Comparison of ENCODE assay signal across 9 mouse cellular contexts in genomic region chr2:163340263-163340662, GRCm38 (mm10). TPM values are rescaled to one million over a fixed set of nuclear protein-coding genes. Genes with fewer than 3 reads are reported as not detected.
DNase-seq lines count a peak whose midpoint lies in the region; ATAC-seq and TF ChIP-seq lines count a peak whose summit lies in the region.
"Had no signal": no experiment of that assay in that cellular context is flagged by ENCODE, and none has a peak within 500 bp of the region (broad histone marks: within the 10 kb centered on the region; RNA-seq: fewer than 3 reads in every experiment).

No protein-coding gene starts in this region.

- H3K27me3 ChIP-seq in embryonic facial prominence, embryonic 10.5 days (replicated peaks; ENCODE audit: low read depth, poor library complexity, severe bottlenecking) = peaks cover 62% of the 10 kb centered on the region
- H3K27me3 ChIP-seq in heart, embryonic 14.5 days (ENCODE audit: control insufficient read depth, insufficient read depth, low read length) = peaks cover 13% of the 10 kb centered on the region
- H3K27me3 ChIP-seq in lung, embryonic 16.5 days (ENCODE audit: control insufficient read depth, insufficient read depth, low read depth, low read length) = peaks cover 40% of the 10 kb centered on the region

- ATAC-seq in heart, embryonic 14.5 days (ENCODE audit: insufficient number of reproducible peaks, insufficient read depth, low FRiP score, low read depth) = 0 out of 2 replicates have a peak, but pooled peaks have one; percentile 46
- peak; percentile 58; the same call in 1 of the 2 replicates for ATAC-seq in lung, embryonic 16.5 days (ENCODE audit: low read depth)
- ATAC-seq in activated CD4-positive, CD25-positive, alpha-beta regulatory T cell, adult 4 months = no peak

- H3K4me3 ChIP-seq in ES-E14 (ENCODE audit: insufficient read depth in 1 of 2, low read depth in 1 of 2, low read length in 2 of 2, poor library complexity in 1 of 2, severe bottlenecking in 1 of 2) = no peak overlapping the region
- H3K4me3 ChIP-seq in embryonic facial prominence, embryonic 10.5 days = no peak overlapping the region
- no peak overlapping the region for H3K4me3 ChIP-seq in heart, embryonic 14.5 days (ENCODE audit: control insufficient read depth in 1 of 2, insufficient read depth in 1 of 2, low read depth in 1 of 2, low read length in 2 of 2)
- H3K4me3 ChIP-seq in lung, embryonic 16.5 days (ENCODE audit: low read length) = no peak overlapping the region

- 26% methylated on average over 9 of the region's 9 CpGs for WGBS in embryonic facial prominence, embryonic 10.5 days
- WGBS in heart, embryonic 14.5 days = 13% methylated on average over 9 of the region's 9 CpGs
- WGBS in large intestine, adult 2 months = 17% methylated on average over 9 of the region's 9 CpGs
- 18% methylated on average over 9 of the region's 9 CpGs for WGBS in lung, embryonic 16.5 days

- H3K4me2 ChIP-seq in heart, embryonic 14.5 days (ENCODE audit: low read length) = no peak overlapping the region
- no peak overlapping the region for H3K4me2 ChIP-seq in lung, embryonic 16.5 days (ENCODE audit: low read depth, low read length)

- no peak overlapping the region for H3K27ac ChIP-seq in ES-E14 (ENCODE audit: insufficient read depth, low read depth, low read length, poor library complexity, severe bottlenecking)
- no peak overlapping the region for H3K27ac ChIP-seq in embryonic facial prominence, embryonic 10.5 days (replicated peaks)
- H3K27ac ChIP-seq in heart, embryonic 14.5 days (replicated peaks in 1 of 2; ENCODE audit: control insufficient read depth in 1 of 2, insufficient read depth in 1 of 2, low read depth in 2 of 2, low read length in 2 of 2) = peak overlapping the region; percentile 31 to 42; a peak in 2 of 4 replicates
- H3K27ac ChIP-seq in lung, embryonic 16.5 days (ENCODE audit: low read length) = no peak overlapping the region
- H3K27ac ChIP-seq: macrophage had no signal

- in situ Hi-C loops in ES-E14 (cut with MboI; ENCODE audit: low sequenced_read_pairs in 2 of 2, unreplicated experiment in 2 of 2) = loop anchor here (5.0 to 25.0 kb wide), 2 partner anchors 62 to 378 kb away; no protein-coding TSS in a partner anchor

- H3K36me3 ChIP-seq in ES-E14 (ENCODE audit: control insufficient read depth, insufficient read depth, low read length, poor library complexity, severe bottlenecking) = no peaks in the 10 kb centered on the region
- H3K36me3 ChIP-seq in embryonic facial prominence, embryonic 10.5 days (replicated peaks) = no peaks in the 10 kb centered on the region
- H3K36me3 ChIP-seq in heart, embryonic 14.5 days (ENCODE audit: control insufficient read depth, insufficient read depth, low read length) = peaks cover 71% of the 10 kb centered on the region
- no peaks in the 10 kb centered on the region for H3K36me3 ChIP-seq in lung, embryonic 16.5 days (ENCODE audit: control insufficient read depth, insufficient read depth, low read length)

- no peak overlapping the region for H3K9ac ChIP-seq in ES-E14 (ENCODE audit: insufficient read depth, low read depth, low read length, poor library complexity, severe bottlenecking)
- H3K9ac ChIP-seq in heart, embryonic 14.5 days (ENCODE audit: low read length) = no peak overlapping the region
- no peak overlapping the region for H3K9ac ChIP-seq in lung, embryonic 16.5 days (ENCODE audit: low read length)

- no peaks in the 10 kb centered on the region for H3K9me3 ChIP-seq in ES-E14 (ENCODE audit: control insufficient read depth, insufficient read depth, low read depth, low read length)
- H3K9me3 ChIP-seq in embryonic facial prominence, embryonic 10.5 days = no peaks in the 10 kb centered on the region
- H3K9me3 ChIP-seq in heart, embryonic 14.5 days (ENCODE audit: control insufficient read depth, low read length) = no peaks in the 10 kb centered on the region
- H3K9me3 ChIP-seq in lung, embryonic 16.5 days (ENCODE audit: control insufficient read depth, low read length) = no peaks in the 10 kb centered on the region

- no peaks in the 10 kb centered on the region for H3K4me1 ChIP-seq in ES-E14 (ENCODE audit: control insufficient read depth in 2 of 2, insufficient read depth in 2 of 2, low read length in 2 of 2, poor library complexity in 1 of 2)
- peaks cover 12% of the 10 kb centered on the region for H3K4me1 ChIP-seq in embryonic facial prominence, embryonic 10.5 days
- H3K4me1 ChIP-seq in heart, embryonic 14.5 days (ENCODE audit: control insufficient read depth in 2 of 2, insufficient read depth in 2 of 2, low read length in 2 of 2) = peaks cover 11 to 20% of the 10 kb centered on the region in 2 experiments
- peaks cover 5% of the 10 kb centered on the region; the same call in 1 of the 2 replicates for H3K4me1 ChIP-seq in lung, embryonic 16.5 days (replicated peaks; ENCODE audit: control insufficient read depth, insufficient read depth, low read length)

- peak; percentile 59 for DNase-seq in ES-E14 (ENCODE audit: low read depth, low spot score)
- DNase-seq in adrenal gland, adult 8-10 months = peak; percentile 17
- peak; percentile 83 for DNase-seq in embryonic facial prominence, embryonic 10.5 days (ENCODE audit: low spot score)
- DNase-seq in large intestine, adult 2 months (ENCODE audit: low read depth, low spot score) = peak; percentile 25
- peak; percentile 68 to 75 for DNase-seq in right cerebral cortex, postnatal 10 days (ENCODE audit: low spot score in 2 of 2)

TF ChIP-seq in ES-E14, 5 proteins besides CTCF, POLR2A, EP300 and RAD21:
- TF ChIP-seq ZC3H11A (IDR thresholded peaks at IDR 0.05; ENCODE audit: borderline replicate concordance, low read depth, low read length) = peak; percentile 80; the same call in 1 of the 2 replicates
- TF ChIP-seq ZNF384 (IDR thresholded peaks at IDR 0.05; ENCODE audit: low read depth, low read length) = no peak
- no peak for TF ChIP-seq MAFK (IDR thresholded peaks at IDR 0.05; ENCODE audit: insufficient read depth, low read depth, low read length)
- no peak for TF ChIP-seq HCFC1 (IDR thresholded peaks at IDR 0.05; ENCODE audit: borderline replicate concordance, insufficient read depth, low read length)
- no peak for TF ChIP-seq CHD2 (IDR thresholded peaks at IDR 0.05; ENCODE audit: low read depth, low read length)

RNA-seq across cellular contexts. Expression of gene Jph2, which starts 57.5 kb away (rescaled TPM):
- total RNA-seq in ES-E14 (2012; rRNA removed) = 3.0 and 7.7 TPM in 2 replicates
- 1 to 10 TPM; 3.7 to 7.1 (median 5.7) TPM for total RNA-seq in adrenal gland, adult 8-10 months (2022)
- polyA plus RNA-seq in embryonic facial prominence, embryonic 10.5 days (2016; fragmentation: Nextera tagmentation; extraction: Ambion mirVana) = 0.52 and 0.83 TPM in 2 replicates
- 25.5 and 29.4 TPM in 2 replicates for polyA plus RNA-seq in heart, embryonic 14.5 days (2014; fragmentation: Nextera tagmentation; extraction: Ambion mirVana)
- polyA plus RNA-seq in large intestine, adult 2 months (2012; rRNA removed) = 17.8 and 18.1 TPM in 2 replicates
- 4.4 and 4.8 TPM in 2 replicates for polyA plus RNA-seq in lung, embryonic 16.5 days (2015; fragmentation: Nextera tagmentation; extraction: Ambion mirVana)
- polyA plus RNA-seq in activated CD4-positive, CD25-positive, alpha-beta regulatory T cell, adult 4 months (2017; shearing (Covaris generic)) = not detected
- polyA plus RNA-seq: macrophage had no signal

Comparison
In these comparisons a context has a peak if more than half of its experiments do, and no peak if none do; other contexts are left out.
1. DNase-seq: peak in every context shown above with its lines; median percentile 83 in embryonic facial prominence, embryonic 10.5 days; 72 in right cerebral cortex, postnatal 10 days; 59 in ES-E14; 25 in large intestine, adult 2 months; 17 in adrenal gland, adult 8-10 months.
2. H3K27ac ChIP-seq: peak in heart, embryonic 14.5 days (2 of 2); none in ES-E14 (single experiment), embryonic facial prominence, embryonic 10.5 days (single experiment) and lung, embryonic 16.5 days (single experiment).